Mouse (Mus musculus): ENCODE results near the gene Tmem168.

Tmem168 gene

DNA sequence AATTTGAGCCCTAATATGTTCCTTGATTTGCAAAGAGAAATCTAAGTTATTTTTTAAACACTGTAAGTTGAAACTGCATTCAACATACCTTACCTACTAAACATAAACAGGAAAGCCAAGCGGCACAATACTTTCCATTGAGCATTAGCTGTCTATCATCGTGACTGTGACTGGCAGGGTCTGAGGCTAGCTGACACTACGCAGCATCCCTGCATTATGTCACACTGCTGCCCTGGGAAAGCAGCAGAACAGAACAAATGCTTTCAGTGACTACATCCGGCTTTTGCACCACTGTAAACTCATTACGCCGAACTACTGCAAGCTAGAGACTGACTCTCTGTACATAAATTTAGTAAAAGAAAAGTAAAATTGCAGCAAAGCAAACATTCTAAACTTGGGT, 23.1 kb downstream of the Tmem168 start:
- no peak for DNase-seq (ENCODE audit: low spot score in 2 of 2)

DNA sequence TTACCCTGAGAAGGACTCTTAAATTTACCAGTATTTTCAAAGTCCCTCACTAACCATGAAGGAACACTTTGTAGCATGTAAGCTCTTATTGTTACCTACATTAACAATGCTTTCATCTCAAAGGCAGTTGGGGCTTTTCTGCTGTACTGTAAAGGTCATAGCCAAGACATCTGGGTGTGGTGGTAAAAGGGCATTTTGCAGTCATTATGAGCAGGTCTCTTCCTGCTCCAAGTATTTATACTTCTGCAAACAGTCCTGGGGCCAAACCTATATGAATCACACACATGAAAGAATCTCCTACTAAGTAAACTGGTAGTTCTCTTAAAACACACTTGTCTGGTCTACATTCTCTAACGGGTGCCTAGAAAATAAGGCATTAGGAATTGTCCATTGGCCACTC, 25.8 kb downstream of the Tmem168 start:
- no peak for DNase-seq (ENCODE audit: low spot score in 2 of 2)

DNA sequence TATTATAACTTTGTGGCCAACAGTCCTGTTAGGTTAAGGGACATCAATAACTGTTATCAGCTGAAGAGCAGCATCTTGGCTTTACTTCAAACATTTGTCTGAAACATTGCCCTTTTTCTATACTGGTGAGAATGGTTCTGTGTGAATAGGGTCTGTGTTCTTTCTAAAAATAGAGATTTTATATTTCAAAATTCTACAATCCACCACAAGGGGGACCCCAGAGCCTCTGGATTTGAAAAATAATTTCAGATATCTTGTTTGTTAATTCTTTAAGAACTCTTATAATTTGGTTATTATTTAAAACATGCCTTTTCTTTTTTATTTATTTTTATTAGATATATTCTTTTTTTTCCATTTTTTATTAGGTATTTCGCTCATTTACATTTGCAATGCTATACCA, 42.2 kb downstream of the Tmem168 start:
- DNase-seq (ENCODE audit: low spot score in 2 of 2), result no peak

DNA sequence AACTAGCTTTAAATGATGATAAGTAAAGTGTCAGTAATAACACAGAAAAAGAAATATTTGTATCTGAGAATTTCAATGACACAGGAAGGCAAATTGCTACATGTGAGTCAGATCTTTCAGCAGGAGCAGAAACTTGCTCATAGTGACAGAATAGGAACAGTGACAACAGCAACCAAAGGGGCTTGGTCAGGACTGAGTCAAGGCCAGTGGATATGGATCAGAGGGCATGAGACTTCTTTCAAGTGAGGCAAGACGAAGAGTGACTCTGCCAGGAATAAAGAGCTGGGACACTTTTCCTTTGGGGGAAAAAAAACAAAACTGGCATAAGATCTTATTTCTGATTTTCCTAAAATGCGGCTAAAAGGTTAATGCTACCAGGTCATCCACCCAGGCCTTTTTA, 52.6 kb downstream of the Tmem168 start:
- no peak for DNase-seq (ENCODE audit: low spot score in 2 of 2)

DNA sequence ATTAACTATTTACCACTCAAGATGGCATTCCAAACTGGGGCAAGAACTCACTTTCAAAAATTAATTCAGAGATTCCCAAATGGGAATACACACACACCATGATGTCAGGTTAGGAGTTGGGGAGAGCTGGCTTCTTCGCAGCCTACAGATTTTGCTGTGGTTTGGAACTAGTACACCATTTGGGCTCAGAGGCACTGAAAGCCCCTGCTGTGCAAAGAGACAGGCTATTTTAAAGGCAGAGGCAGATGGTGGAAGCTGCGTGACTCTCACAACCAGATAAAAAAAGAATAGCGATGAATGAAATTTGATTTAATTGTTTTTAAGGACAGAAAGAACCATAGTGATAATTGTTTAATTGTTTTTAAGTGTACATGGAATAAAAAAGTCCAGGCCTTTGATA, 66.1 kb downstream of the Tmem168 start:
- no peak for DNase-seq (ENCODE audit: low spot score in 2 of 2)

DNA sequence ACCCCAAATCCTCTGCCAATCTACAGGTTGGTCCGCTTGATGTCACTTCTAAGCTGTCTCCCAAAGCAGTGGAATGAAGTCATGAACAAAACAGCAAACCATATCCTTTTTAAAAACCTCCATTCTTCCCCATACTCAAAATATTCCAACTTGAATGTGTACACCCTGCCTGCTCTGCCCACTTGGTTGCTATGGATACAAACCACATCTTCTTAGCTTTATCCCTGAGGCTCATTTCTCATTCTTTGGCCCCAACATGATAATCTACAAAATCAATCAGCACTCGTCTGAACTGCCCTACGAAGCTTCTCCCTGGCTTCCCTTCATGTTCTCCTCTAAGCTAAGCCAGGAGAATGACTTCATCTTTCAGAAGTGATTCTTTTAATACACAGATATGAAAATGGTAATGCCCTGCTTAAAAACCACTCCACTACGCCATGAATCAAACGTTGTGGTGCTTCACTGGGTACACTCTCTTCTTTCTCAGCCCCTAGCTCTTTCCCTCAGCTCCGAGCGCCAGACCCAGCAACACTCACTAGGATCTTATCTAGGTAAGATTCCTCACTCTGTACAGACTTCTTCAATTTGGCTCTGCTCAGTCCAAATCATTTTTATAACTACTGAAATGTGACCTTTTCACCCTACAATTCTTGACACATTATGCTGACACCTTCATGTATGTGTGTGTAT, 70.5 kb downstream of the Tmem168 start:
- DNase-seq (ENCODE audit: low spot score in 2 of 2), result no peak
